Mouse (Mus musculus) cortical plate, adult 2 months (tissue): ENCODE measurements at regions not wholly inside any gene's neighbourhood (a gene's known extent, or its start where the extent isn't known, plus 50 kb on each side); places are given as distances from the start of the nearest gene placed in this dataset.
A peak's percentile ranks its signal among the peaks of the same experiment; 100 is the strongest.

Experiments used
- H3K27ac ChIP-seq: fragments of 200-500 bp; 2 replicates; pipeline ENCODE4 v1.5.1; 2012; ENCODE audit warnings: low read length, control low read depth, inconsistent platforms; ENCODE audit not compliant: insufficient read depth
- H3K4me1 ChIP-seq: fragments of 200-500 bp; 2 replicates; pipeline ENCODE4 v1.6.1; 2011; ENCODE audit warnings: low read length; ENCODE audit not compliant: control insufficient read depth, insufficient read depth
- H3K4me3 ChIP-seq: fragments of 200-500 bp; 2 replicates; pipeline ENCODE4 v1.5.1; 2011; ENCODE audit warnings: mild to moderate bottlenecking, low read length, control low read depth; ENCODE audit not compliant: insufficient read depth
- CTCF ChIP-seq: fragments of 200-500 bp; IDR thresholded peaks from 2 replicates; pipeline ENCODE4 v1.5.1; 2011; ENCODE audit warnings: mild to moderate bottlenecking, control low read depth, low read length; ENCODE audit not compliant: insufficient read depth; ENCODE audit errors: extremely low read depth
- POLR2A ChIP-seq: fragments of 200-500 bp; IDR thresholded peaks from 2 replicates; pipeline ENCODE4 v1.6.1; 2011; ENCODE audit warnings: mild to moderate bottlenecking, low read length, control low read depth; ENCODE audit not compliant: insufficient read depth; ENCODE audit errors: extremely low read depth

GRCm38 (mm10) chr9:120864410-120864809 is 64.6 kb upstream of the Ctnnb1 start:
- H3K4me3 ChIP-seq = no peak overlapping the region
- H3K4me1 ChIP-seq = peaks cover 12% of the 10 kb centered on the region
- TF ChIP-seq CTCF = no peak
- TF ChIP-seq POLR2A = no peak
- no peak overlapping the region for H3K27ac ChIP-seq

GRCm38 (mm10) chr9:120866251-120866650 is 62.8 kb upstream of the Ctnnb1 start:
- Histone ChIP-seq H3K4me3 (no peak overlapping the region), H3K27ac (no peak overlapping the region), H3K4me1 (peaks cover 17% of the 10 kb centered on the region)
- TF ChIP-seq POLR2A = no peak
- TF ChIP-seq CTCF = no peak

- TF ChIP-seq CTCF (no peak), POLR2A (no peak)
- no peak overlapping the region for H3K27ac ChIP-seq
- H3K4me1 ChIP-seq = peaks cover 17% of the 10 kb centered on the region
- H3K4me3 ChIP-seq = no peak overlapping the region
These were observed 62.3 kb upstream of the Ctnnb1 start for GRCm38 (mm10) chr9:120866709-120867108.

DNA sequence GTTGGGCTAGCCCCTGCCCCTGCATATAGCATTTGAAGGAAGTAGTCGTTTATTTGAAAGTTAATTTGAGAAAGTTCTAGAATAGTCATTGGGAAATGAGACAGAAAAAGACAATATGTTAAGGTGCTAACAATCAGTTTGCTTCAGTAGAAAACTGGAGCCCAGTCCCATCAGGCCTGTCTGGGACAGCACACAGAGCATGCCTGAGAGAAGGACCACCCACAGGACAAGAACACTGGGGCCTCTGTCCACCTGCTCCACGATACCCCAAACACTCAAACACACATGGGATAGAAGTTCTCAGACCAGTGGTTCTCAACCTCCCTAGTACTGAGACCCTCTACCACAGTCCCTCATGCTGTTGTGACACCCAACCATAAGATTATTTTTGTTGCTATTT is 61.2 kb upstream of the Ctnnb1 start:
- H3K27ac ChIP-seq = no peak overlapping the region
- H3K4me1 ChIP-seq = peaks cover 16% of the 10 kb centered on the region
- no peak overlapping the region for H3K4me3 ChIP-seq
- TF ChIP-seq CTCF (no peak), POLR2A (no peak)

DNA sequence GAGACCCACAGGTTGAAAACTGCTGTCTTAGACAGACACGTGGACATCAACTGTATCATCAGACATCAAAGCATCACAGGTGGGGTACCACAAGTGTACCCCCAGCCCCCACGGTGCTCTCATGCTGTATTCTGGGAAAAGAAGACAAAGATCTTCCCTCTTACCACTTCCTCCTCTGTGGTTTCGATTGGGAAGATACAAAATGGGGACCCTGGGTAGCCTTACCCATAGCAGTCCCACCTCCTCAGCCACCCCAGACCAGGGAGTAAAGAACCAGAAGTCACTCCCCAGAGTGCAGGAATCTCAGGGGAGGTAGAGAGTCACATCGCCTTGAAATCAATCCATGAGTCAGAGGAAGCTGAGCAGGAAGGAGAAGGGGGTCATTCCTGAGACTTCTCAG is 60.7 kb upstream of the Ctnnb1 start:
- Histone ChIP-seq H3K4me3 (no peak overlapping the region), H3K27ac (peak overlapping the region; percentile 7; the same call in 1 of the 2 replicates), H3K4me1 (peaks cover 15% of the 10 kb centered on the region)
- TF ChIP-seq POLR2A (no peak), CTCF (no peak)

DNA sequence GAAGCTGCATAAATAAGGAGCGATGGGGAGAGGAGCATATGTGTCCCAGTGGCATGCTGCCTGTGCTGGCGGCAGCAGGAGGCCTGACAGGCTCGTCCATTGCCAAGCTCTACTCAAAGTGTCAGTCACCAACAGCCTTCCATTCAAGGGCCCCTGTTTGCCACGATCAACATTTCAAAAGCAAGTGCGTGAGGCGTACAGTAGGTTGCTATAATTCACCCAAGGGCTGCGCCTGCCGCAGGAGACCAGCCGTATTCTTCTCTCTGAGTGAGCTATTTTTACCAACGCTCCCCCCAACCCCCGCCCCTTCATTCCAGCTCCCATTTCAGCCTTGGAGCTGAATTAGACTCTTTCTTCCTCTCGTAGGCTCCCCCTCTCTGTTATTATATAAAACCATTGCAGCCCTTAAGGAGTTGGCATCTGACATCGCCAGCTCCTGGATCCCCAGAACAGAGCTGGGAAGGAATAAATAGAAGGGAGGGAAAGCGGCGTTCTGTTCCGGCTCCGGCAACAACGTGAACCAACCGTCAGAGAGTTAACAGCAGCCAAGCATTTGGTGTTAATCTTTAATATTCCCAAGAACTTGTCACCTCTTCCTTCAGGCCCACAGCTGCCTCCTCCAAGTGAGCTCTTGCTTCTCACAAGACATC is 59.5 kb upstream of the Ctnnb1 start:
- TF ChIP-seq CTCF (no peak), POLR2A (no peak)
- H3K4me1 ChIP-seq = peaks cover 14% of the 10 kb centered on the region
- no peak overlapping the region for H3K4me3 ChIP-seq
- H3K27ac ChIP-seq = peak overlapping the region; percentile 61

DNA sequence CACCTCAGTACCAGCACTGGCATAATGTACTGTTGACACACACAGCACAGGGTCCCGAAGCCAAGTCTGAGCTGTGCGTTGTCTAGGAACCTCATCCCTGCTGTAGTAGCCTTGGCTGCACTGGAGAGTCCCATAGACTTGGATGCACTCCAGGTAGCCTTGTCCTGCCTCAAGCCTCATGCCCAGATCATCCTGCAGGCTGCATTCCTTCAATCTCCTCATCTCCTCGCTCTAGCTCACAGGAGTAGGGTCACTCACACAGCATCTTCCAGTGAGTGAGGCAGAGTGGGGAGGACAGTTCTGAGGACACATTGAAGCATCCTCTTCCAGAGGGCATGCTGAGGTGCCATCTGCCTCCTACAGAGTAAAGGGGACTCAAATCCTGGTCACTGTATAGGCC is 55.7 kb upstream of the Ctnnb1 start:
- TF ChIP-seq POLR2A (no peak), CTCF (no peak)
- H3K4me3 ChIP-seq = no peak overlapping the region
- H3K4me1 ChIP-seq = peaks cover 14% of the 10 kb centered on the region
- no peak overlapping the region for H3K27ac ChIP-seq

- TF ChIP-seq CTCF (no peak), POLR2A (no peak)
- Histone ChIP-seq H3K4me1 (peaks cover 5% of the 10 kb centered on the region), H3K4me3 (no peak overlapping the region), H3K27ac (no peak overlapping the region)
These were observed 54.5 kb upstream of the Ctnnb1 start for GRCm38 (mm10) chr9:120874416-120874976.

GRCm38 (mm10) chr9:120877101-120877500 is 51.9 kb upstream of the Ctnnb1 start:
- H3K27ac ChIP-seq = no peak overlapping the region
- no peaks in the 10 kb centered on the region for H3K4me1 ChIP-seq
- TF ChIP-seq POLR2A = no peak
- no peak for TF ChIP-seq CTCF
- no peak overlapping the region for H3K4me3 ChIP-seq
